Mouse (Mus musculus): ENCODE data around the gene Gm26992.

GRCm38 (mm10) chrX:103477507-103477906 is 55.7 kb downstream of the Gm26992 start:
- TF ChIP-seq CTCF (IDR thresholded peaks at IDR 0.05; ENCODE audit: borderline replicate concordance, insufficient read depth, low read depth, low read length) (peak; percentile 71), POLR2A (IDR thresholded peaks at IDR 0.05; ENCODE audit: borderline replicate concordance, insufficient read depth, low read length) (no peak)

Measured in cerebellum, adult 2 months (tissue).